Mouse (Mus musculus) hindbrain, embryonic 15.5 days (tissue): ENCODE data around the gene Pnkd. TPM values are rescaled to one million over a fixed set of nuclear protein-coding genes. Genes with fewer than 3 reads are reported as not detected.

Experiments
- ATAC-seq: fragments of 200-750 bp; cut with Nextera tagmentation; 2 replicates; pipeline ENCODE4 v1.8.0; 2017; ENCODE audit warnings: low read depth, moderate number of reproducible peaks, moderate TSS enrichment; ENCODE audit not compliant: low FRiP score
- H3K27ac ChIP-seq: fragments of 300-500 bp; sonication (generic); replicated peaks from 2 replicates; pipeline ENCODE4 v1.5.1; 2015; ENCODE audit warnings: mild to moderate bottlenecking, inconsistent platforms
- H3K27me3 ChIP-seq: fragments of 300-500 bp; sonication (generic); 2 replicates; pipeline ENCODE4 v1.6.1; 2015; ENCODE audit warnings: control low read depth, inconsistent platforms
- H3K36me3 ChIP-seq: fragments of 300-500 bp; sonication (generic); 2 replicates; pipeline ENCODE4 v1.6.1; 2015; ENCODE audit warnings: control low read depth, inconsistent platforms
- H3K4me1 ChIP-seq: fragments of 300-500 bp; sonication (generic); replicated peaks from 2 replicates; pipeline ENCODE4 v1.6.1; 2015; ENCODE audit warnings: control low read depth, inconsistent platforms
- H3K4me2 ChIP-seq: fragments of 300-500 bp; sonication (generic); 2 replicates; pipeline ENCODE4 v1.6.1; 2015; ENCODE audit warnings: moderate library complexity, mild to moderate bottlenecking, inconsistent platforms
- H3K4me3 ChIP-seq: fragments of 300-500 bp; sonication (generic); 2 replicates; pipeline ENCODE4 v1.5.1; 2015; ENCODE audit warnings: mild to moderate bottlenecking, inconsistent platforms
- H3K9ac ChIP-seq: fragments of 300-500 bp; sonication (generic); 2 replicates; pipeline ENCODE4 v1.6.1; 2015; ENCODE audit warnings: inconsistent platforms
- H3K9me3 ChIP-seq: fragments of 300-500 bp; sonication (generic); 2 replicates; pipeline ENCODE4 v1.6.1; 2016; ENCODE audit warnings: control low read depth, inconsistent platforms
- WGBS: fragments of 180-500 bp; shearing (Covaris S2); methylation state at CpG from one replicate; pipeline ENCODE4 v1.1.7; 2015; 5-methylcytosine and 5-hydroxymethylcytosine counted together
- polyA plus RNA-seq: library from polyadenylated mRNA; unstranded; fragments of >200 nt; fragmentation: Nextera tagmentation; extraction: Ambion mirVana; gene quantifications from 2 replicates; pipeline ENCODE4 v1.2.1, GENCODE M21; 2015

Pnkd gene
- polyA plus RNA-seq, 1 experiment from 2014 or later = 144 TPM

- Histone ChIP-seq H3K9me3 (no peaks in the 10 kb centered on the region), H3K27ac (no peak overlapping the region), H3K4me2 (no peak overlapping the region), H3K9ac (no peak overlapping the region), H3K27me3 (no peaks in the 10 kb centered on the region), H3K4me1 (no peaks in the 10 kb centered on the region), H3K36me3 (peaks cover 55% of the 10 kb centered on the region), H3K4me3 (no peak overlapping the region)
- ATAC-seq = no peak
- 80% methylated on average over 5 of the region's 5 CpGs for WGBS
Measured at GRCm38 (mm10) chr1:74249331-74249980, 35.3 kb upstream of the Pnkd start.

DNA sequence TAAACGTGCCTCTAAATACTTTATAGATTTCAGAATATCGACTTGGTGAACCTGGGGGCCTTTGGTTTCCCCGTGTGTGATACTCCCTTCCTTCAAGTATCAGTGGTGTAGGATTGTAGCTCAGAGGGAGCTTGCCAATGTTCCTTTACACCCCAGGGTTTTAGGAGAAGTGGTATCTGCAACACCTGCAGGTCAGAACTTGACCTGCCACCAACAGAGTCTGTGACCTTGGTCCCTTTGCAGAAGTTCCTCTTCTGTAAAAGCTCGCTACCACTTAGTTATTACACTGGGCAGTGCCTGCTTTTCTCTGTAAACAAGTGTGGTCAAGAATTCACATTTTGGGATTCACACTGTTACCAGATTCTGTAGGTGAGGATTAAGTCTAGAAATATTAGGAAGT lies 34.6 kb upstream of the Pnkd start:
- no peak overlapping the region for H3K4me3 ChIP-seq
- no peak for ATAC-seq
- H3K4me1 ChIP-seq = no peaks in the 10 kb centered on the region
- H3K4me2 ChIP-seq = no peak overlapping the region
- no peak overlapping the region for H3K27ac ChIP-seq
- WGBS = 93% methylated on average over 4 of the region's 4 CpGs
- H3K9ac ChIP-seq = no peak overlapping the region
- no peaks in the 10 kb centered on the region for H3K27me3 ChIP-seq
- H3K36me3 ChIP-seq = peaks cover 60% of the 10 kb centered on the region
- H3K9me3 ChIP-seq = no peaks in the 10 kb centered on the region

- Histone ChIP-seq H3K36me3 (peaks cover 66% of the 10 kb centered on the region), H3K9me3 (no peaks in the 10 kb centered on the region), H3K9ac (no peak overlapping the region), H3K4me1 (no peaks in the 10 kb centered on the region), H3K27ac (no peak overlapping the region), H3K4me3 (no peak overlapping the region), H3K27me3 (no peaks in the 10 kb centered on the region), H3K4me2 (no peak overlapping the region)
- no peak for ATAC-seq
- WGBS = 98% methylated on average over 8 of the region's 8 CpGs
Measured at GRCm38 (mm10) chr1:74255704-74256345, 28.9 kb upstream of the Pnkd start.

- H3K36me3 ChIP-seq = peaks cover 61% of the 10 kb centered on the region
- 70% methylated on average over 4 of the region's 4 CpGs for WGBS
Measured at GRCm38 (mm10) chr1:74256782-74257181, 27.9 kb upstream of the Pnkd start.

GRCm38 (mm10) chr1:74262510-74262909 lies 22.2 kb upstream of the Pnkd start:
- Histone ChIP-seq H3K4me2 (no peak overlapping the region), H3K27ac (no peak overlapping the region), H3K36me3 (peaks cover 66% of the 10 kb centered on the region), H3K9ac (no peak overlapping the region), H3K27me3 (no peaks in the 10 kb centered on the region), H3K4me1 (no peaks in the 10 kb centered on the region), H3K9me3 (no peaks in the 10 kb centered on the region), H3K4me3 (no peak overlapping the region)
- 94% methylated on average over 6 of the region's 6 CpGs for WGBS
- no peak for ATAC-seq

More at GRCm38 (mm10) chr1:74256782-74257181, 27.9 kb upstream of the Pnkd start:
- Histone ChIP-seq H3K27me3 (no peaks in the 10 kb centered on the region), H3K4me1 (no peaks in the 10 kb centered on the region), H3K27ac (no peak overlapping the region), H3K4me3 (no peak overlapping the region), H3K9me3 (no peaks in the 10 kb centered on the region), H3K4me2 (no peak overlapping the region), H3K9ac (no peak overlapping the region)
- no peak for ATAC-seq

GRCm38 (mm10) chr1:74268750-74269149 lies 16.0 kb upstream of the Pnkd start:
- no peak for ATAC-seq
- no peak overlapping the region for H3K9ac ChIP-seq
- no peak overlapping the region for H3K4me3 ChIP-seq
- H3K4me2 ChIP-seq = no peak overlapping the region
- 87% methylated on average over 8 of the region's 8 CpGs for WGBS
- H3K27me3 ChIP-seq = no peaks in the 10 kb centered on the region
- peaks cover 42% of the 10 kb centered on the region for H3K36me3 ChIP-seq
- no peak overlapping the region for H3K27ac ChIP-seq
- H3K4me1 ChIP-seq = no peaks in the 10 kb centered on the region
- no peaks in the 10 kb centered on the region for H3K9me3 ChIP-seq

GRCm38 (mm10) chr1:74271659-74272058 lies 13.1 kb upstream of the Pnkd start:
- H3K4me1 ChIP-seq = no peaks in the 10 kb centered on the region
- H3K9me3 ChIP-seq = no peaks in the 10 kb centered on the region
- no peak overlapping the region for H3K4me3 ChIP-seq
- no peaks in the 10 kb centered on the region for H3K27me3 ChIP-seq
- H3K36me3 ChIP-seq = peaks cover 17% of the 10 kb centered on the region
- no peak overlapping the region for H3K27ac ChIP-seq
- no peak overlapping the region for H3K4me2 ChIP-seq
- H3K9ac ChIP-seq = no peak overlapping the region
- ATAC-seq = no peak
- 77% methylated on average over 4 of the region's 4 CpGs for WGBS

- Histone ChIP-seq H3K27me3 (no peaks in the 10 kb centered on the region), H3K9ac (no peak overlapping the region), H3K36me3 (peaks cover 7% of the 10 kb centered on the region), H3K4me1 (no peaks in the 10 kb centered on the region), H3K4me2 (no peak overlapping the region), H3K27ac (no peak overlapping the region), H3K9me3 (no peaks in the 10 kb centered on the region), H3K4me3 (no peak overlapping the region)
- no peak for ATAC-seq
- 53% methylated on average over 9 of the region's 9 CpGs for WGBS
Measured at GRCm38 (mm10) chr1:74275015-74275414, 9.7 kb upstream of the Pnkd start.

GRCm38 (mm10) chr1:74277041-74277440 lies 7.7 kb upstream of the Pnkd start:
- H3K27ac ChIP-seq = no peak overlapping the region
- no peak for ATAC-seq
- peaks cover 26% of the 10 kb centered on the region for H3K36me3 ChIP-seq
- no peaks in the 10 kb centered on the region for H3K9me3 ChIP-seq
- no peaks in the 10 kb centered on the region for H3K27me3 ChIP-seq
- H3K4me3 ChIP-seq = no peak overlapping the region
- no peak overlapping the region for H3K4me2 ChIP-seq
- peaks cover 3% of the 10 kb centered on the region; the same call in 1 of the 2 replicates for H3K4me1 ChIP-seq
- 78% methylated on average over 6 of the region's 6 CpGs for WGBS
- H3K9ac ChIP-seq = no peak overlapping the region

- WGBS = 55% methylated on average over 8 of the region's 8 CpGs
- ATAC-seq = no peak
- no peak overlapping the region for H3K4me3 ChIP-seq
Measured at GRCm38 (mm10) chr1:74277883-74278537, 6.7 kb upstream of the Pnkd start.

GRCm38 (mm10) chr1:74278538-74278937 lies 6.2 kb upstream of the Pnkd start, which contains the start of gene Gpbar1:
TSS of gene Gpbar1 (plus strand) at chr1:74278550.
- Histone ChIP-seq H3K36me3 (peaks cover 30% of the 10 kb centered on the region), H3K9me3 (no peaks in the 10 kb centered on the region), H3K4me2 (no peak within 1 kb of the TSS), H3K4me1 (peaks cover 18% of the 10 kb centered on the region), H3K4me3 (no peak within 1 kb of the TSS), H3K27me3 (no peaks in the 10 kb centered on the region), H3K27ac (no peak within 1 kb of the TSS), H3K9ac (no peak within 1 kb of the TSS)
- ATAC-seq = no peak
- 92% methylated on average over 10 of the region's 10 CpGs for WGBS

More at GRCm38 (mm10) chr1:74277883-74278537, 6.7 kb upstream of the Pnkd start:
- Histone ChIP-seq H3K27me3 (no peaks in the 10 kb centered on the region), H3K4me2 (no peak overlapping the region), H3K27ac (no peak overlapping the region), H3K9me3 (no peaks in the 10 kb centered on the region), H3K9ac (no peak overlapping the region), H3K4me1 (peaks cover 13% of the 10 kb centered on the region), H3K36me3 (peaks cover 30% of the 10 kb centered on the region)

GRCm38 (mm10) chr1:74278988-74279387 lies 5.7 kb upstream of the Pnkd start:
- H3K4me2 ChIP-seq = no peak overlapping the region
- no peak overlapping the region for H3K4me3 ChIP-seq
- ATAC-seq = no peak
- peaks cover 22% of the 10 kb centered on the region for H3K4me1 ChIP-seq
- WGBS = 90% methylated on average over 11 of the region's 11 CpGs
- H3K9ac ChIP-seq = no peak overlapping the region
- H3K9me3 ChIP-seq = no peaks in the 10 kb centered on the region
- no peaks in the 10 kb centered on the region for H3K27me3 ChIP-seq
- H3K27ac ChIP-seq = no peak overlapping the region
- peaks cover 30% of the 10 kb centered on the region for H3K36me3 ChIP-seq
